8 mouse cellular contexts compared by ENCODE assay signal in the genomic region with DNA sequence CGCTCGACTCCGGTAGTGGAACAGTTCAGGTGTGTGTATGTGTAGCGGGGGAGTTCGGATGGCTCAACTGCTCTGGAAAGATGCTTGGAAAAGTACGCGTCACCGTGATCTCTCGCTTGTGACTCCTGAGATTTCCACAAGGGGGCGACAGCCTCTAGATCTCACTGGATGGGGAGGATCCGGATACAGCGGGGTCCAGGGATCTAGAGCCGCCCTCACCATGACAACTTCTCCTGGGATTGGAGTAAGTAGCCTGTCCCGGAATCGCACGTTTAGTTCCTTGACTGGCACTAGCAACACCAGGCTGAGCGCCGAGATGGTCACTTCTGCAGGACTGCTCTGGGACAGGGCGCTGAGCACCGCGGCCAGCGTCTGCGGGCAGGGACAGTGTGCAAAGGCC. TPM values are rescaled to one million over a fixed set of nuclear protein-coding genes. Genes with fewer than 3 reads are reported as not detected.
DNase-seq lines count a peak whose midpoint lies in the region; ATAC-seq lines count a peak whose summit lies in the region.

No protein-coding gene starts in this region.

- DNase-seq in B cell, adult 2 months: peak; percentile 66 to 68
- peak; percentile 73 for DNase-seq in adrenal gland, adult 2 months
- DNase-seq in embryo, embryonic 9.5 days (ENCODE audit: extremely low spot score): peak; percentile 87
- peak; percentile 97 for DNase-seq in intestine, embryonic 14.5 days (ENCODE audit: low spot score)
- DNase-seq in splenic B cell, adult 2 months (ENCODE audit: low read depth, low spot score): peak; percentile 73

- H3K27ac ChIP-seq in intestine, embryonic 14.5 days (ENCODE audit: low read depth): no peak overlapping the region
- no peak overlapping the region for H3K27ac ChIP-seq in limb, embryonic 12.5 days
- no peak overlapping the region for H3K27ac ChIP-seq in midbrain, embryonic 12.5 days (replicated peaks)

- H3K4me2 ChIP-seq in intestine, embryonic 14.5 days (ENCODE audit: low read length): peak overlapping the region; percentile 54
- peak overlapping the region; percentile 53 for H3K4me2 ChIP-seq in limb, embryonic 12.5 days
- peak overlapping the region; percentile 45 for H3K4me2 ChIP-seq in midbrain, embryonic 12.5 days (replicated peaks)

- peak overlapping the region; percentile 24 for H3K4me3 ChIP-seq in intestine, embryonic 14.5 days (ENCODE audit: low read depth, low read length)
- H3K4me3 ChIP-seq in limb, embryonic 12.5 days (replicated peaks): peak overlapping the region; percentile 30
- peak overlapping the region; percentile 26 for H3K4me3 ChIP-seq in midbrain, embryonic 12.5 days

- H3K9ac ChIP-seq in intestine, embryonic 14.5 days (ENCODE audit: low read length): no peak overlapping the region
- H3K9ac ChIP-seq in limb, embryonic 12.5 days (replicated peaks): no peak overlapping the region
- no peak overlapping the region; the same call in 1 of the 2 replicates for H3K9ac ChIP-seq in midbrain, embryonic 12.5 days (replicated peaks)

- 0 out of 2 replicates have a peak, but pooled peaks cover 3% of the 10 kb centered on the region for H3K36me3 ChIP-seq in intestine, embryonic 14.5 days (ENCODE audit: control insufficient read depth, insufficient read depth, low read length)
- H3K36me3 ChIP-seq in limb, embryonic 12.5 days: peaks cover 3% of the 10 kb centered on the region
- H3K36me3 ChIP-seq in midbrain, embryonic 12.5 days: peaks cover 3% of the 10 kb centered on the region; the same call in 1 of the 2 replicates
- no peaks in the 10 kb centered on the region; the same call in 1 of the 2 replicates for H3K36me3 ChIP-seq in splenic B cell, adult 2 months (ENCODE audit: control insufficient read depth, insufficient read depth, low read length, poor library complexity, severe bottlenecking)

- peak; percentile 71 for ATAC-seq in granulocyte monocyte progenitor cell, adult 5-6 weeks (replicated peaks; ENCODE audit: poor library complexity, severe bottlenecking)
- peak; percentile 62 for ATAC-seq in intestine, embryonic 14.5 days (replicated peaks; ENCODE audit: low FRiP score, low TSS enrichment, low read depth)
- peak; percentile 50 for ATAC-seq in limb, embryonic 12.5 days (ENCODE audit: insufficient number of reproducible peaks, insufficient read depth, low FRiP score, low TSS enrichment, low read depth)
- ATAC-seq in midbrain, embryonic 12.5 days (ENCODE audit: low FRiP score, low read depth): peak; percentile 75

- peaks cover 14% of the 10 kb centered on the region; the same call in 1 of the 2 replicates for H3K4me1 ChIP-seq in intestine, embryonic 14.5 days (replicated peaks; ENCODE audit: control insufficient read depth, insufficient read depth, low read length)
- peaks cover 28% of the 10 kb centered on the region for H3K4me1 ChIP-seq in limb, embryonic 12.5 days (replicated peaks)
- peaks cover 22% of the 10 kb centered on the region for H3K4me1 ChIP-seq in midbrain, embryonic 12.5 days

- 2% methylated on average over 23 of the region's 23 CpGs for WGBS in intestine, embryonic 14.5 days
- under 1% methylated on average over 23 of the region's 23 CpGs for WGBS in limb, embryonic 12.5 days
- WGBS in midbrain, embryonic 12.5 days: 2% methylated on average over 23 of the region's 23 CpGs

- no peaks in the 10 kb centered on the region for H3K9me3 ChIP-seq in intestine, embryonic 14.5 days (ENCODE audit: control insufficient read depth, low read length)
- H3K9me3 ChIP-seq in limb, embryonic 12.5 days: no peaks in the 10 kb centered on the region
- H3K9me3 ChIP-seq in midbrain, embryonic 12.5 days: no peaks in the 10 kb centered on the region

- peaks cover 57% of the 10 kb centered on the region for H3K27me3 ChIP-seq in intestine, embryonic 14.5 days (replicated peaks; ENCODE audit: control insufficient read depth, insufficient read depth, low read length)
- peaks cover 64% of the 10 kb centered on the region for H3K27me3 ChIP-seq in limb, embryonic 12.5 days
- peaks cover 84% of the 10 kb centered on the region for H3K27me3 ChIP-seq in midbrain, embryonic 12.5 days
- no peaks in the 10 kb centered on the region for H3K27me3 ChIP-seq in splenic B cell, adult 2 months (ENCODE audit: control insufficient read depth, insufficient read depth, low read length, poor library complexity, severe bottlenecking)

RNA-seq across cellular contexts. Expression of gene Slc26a10, which starts 2.7 kb away (rescaled TPM):
- under 1 TPM; 0.35 to 0.58 TPM for total RNA-seq in adrenal gland, adult 2 months (2021)
- polyA plus RNA-seq in adrenal gland, adult 2 months (2012; rRNA removed): 1.1 and 2.4 TPM in 2 replicates
- total RNA-seq in granulocyte monocyte progenitor cell, adult 5-6 weeks (2014; fragmentation: Nextera tagmentation): 0.15 TPM in 1 of 2 replicates, not detected in the other
- 0.26 and 0.88 TPM in 2 replicates for total RNA-seq in granulocyte monocyte progenitor cell, adult 5-6 weeks (2017)
- polyA plus RNA-seq in intestine, embryonic 14.5 days (2014; fragmentation: Nextera tagmentation; extraction: Ambion mirVana): 0.93 and 1.3 TPM in 2 replicates
- 3.4 and 3.5 TPM in 2 replicates for polyA plus RNA-seq in limb, embryonic 12.5 days (2016; fragmentation: Nextera tagmentation; extraction: Ambion mirVana)
- 0.89 and 1.1 TPM in 2 replicates for polyA plus RNA-seq in midbrain, embryonic 12.5 days (2016; fragmentation: Nextera tagmentation; extraction: Ambion mirVana)

RNA-seq across cellular contexts. Expression of gene Arhgef25, which starts 12.2 kb away (rescaled TPM):
- 10 to 100 TPM; 16.0 to 25.8 TPM for total RNA-seq in adrenal gland, adult 2 months (2021)
- polyA plus RNA-seq in adrenal gland, adult 2 months (2012; rRNA removed): 41.3 and 44.9 TPM in 2 replicates
- 3.2 TPM in 1 of 2 replicates, not detected in the other for total RNA-seq in granulocyte monocyte progenitor cell, adult 5-6 weeks (2014; fragmentation: Nextera tagmentation)
- 0.15 and 0.95 TPM in 2 replicates for total RNA-seq in granulocyte monocyte progenitor cell, adult 5-6 weeks (2017)
- 49.0 and 57.7 TPM in 2 replicates for polyA plus RNA-seq in intestine, embryonic 14.5 days (2014; fragmentation: Nextera tagmentation; extraction: Ambion mirVana)
- polyA plus RNA-seq in limb, embryonic 12.5 days (2016; fragmentation: Nextera tagmentation; extraction: Ambion mirVana): 67.5 and 74.1 TPM in 2 replicates
- 39.6 and 46.1 TPM in 2 replicates for polyA plus RNA-seq in midbrain, embryonic 12.5 days (2016; fragmentation: Nextera tagmentation; extraction: Ambion mirVana)

RNA-seq across cellular contexts. Expression of gene B4galnt1, which starts 12.7 kb away (rescaled TPM):
- 10 to 100 TPM in 1 of 2 experiments, 1 to 10 TPM in 1; 8.3 to 11.6 TPM for total RNA-seq in adrenal gland, adult 2 months (2021)
- polyA plus RNA-seq in adrenal gland, adult 2 months (2012; rRNA removed): 17.8 and 19.1 TPM in 2 replicates
- 288 and 308 TPM in 2 replicates for total RNA-seq in granulocyte monocyte progenitor cell, adult 5-6 weeks (2014; fragmentation: Nextera tagmentation)
- total RNA-seq in granulocyte monocyte progenitor cell, adult 5-6 weeks (2017): 141 and 161 TPM in 2 replicates
- polyA plus RNA-seq in intestine, embryonic 14.5 days (2014; fragmentation: Nextera tagmentation; extraction: Ambion mirVana): 54.3 and 66.0 TPM in 2 replicates
- 4.3 and 5.0 TPM in 2 replicates for polyA plus RNA-seq in limb, embryonic 12.5 days (2016; fragmentation: Nextera tagmentation; extraction: Ambion mirVana)
- polyA plus RNA-seq in midbrain, embryonic 12.5 days (2016; fragmentation: Nextera tagmentation; extraction: Ambion mirVana): 15.2 and 17.7 TPM in 2 replicates

RNA-seq across cellular contexts. Expression of gene Dtx3, which starts 17.8 kb away (rescaled TPM):
- 10 to 100 TPM; 53.6 to 75.7 TPM for total RNA-seq in adrenal gland, adult 2 months (2021)
- polyA plus RNA-seq in adrenal gland, adult 2 months (2012; rRNA removed): 203 and 219 TPM in 2 replicates
- 51.9 and 54.4 TPM in 2 replicates for total RNA-seq in granulocyte monocyte progenitor cell, adult 5-6 weeks (2014; fragmentation: Nextera tagmentation)
- total RNA-seq in granulocyte monocyte progenitor cell, adult 5-6 weeks (2017): 17.9 and 19.9 TPM in 2 replicates
- 95.8 and 101 TPM in 2 replicates for polyA plus RNA-seq in intestine, embryonic 14.5 days (2014; fragmentation: Nextera tagmentation; extraction: Ambion mirVana)
- polyA plus RNA-seq in limb, embryonic 12.5 days (2016; fragmentation: Nextera tagmentation; extraction: Ambion mirVana): 150 and 166 TPM in 2 replicates
- 204 and 205 TPM in 2 replicates for polyA plus RNA-seq in midbrain, embryonic 12.5 days (2016; fragmentation: Nextera tagmentation; extraction: Ambion mirVana)

RNA-seq across cellular contexts. Expression of gene Pip4k2c, which starts 33.7 kb away (rescaled TPM):
- 10 to 100 TPM; 41.6 to 47.8 TPM for total RNA-seq in adrenal gland, adult 2 months (2021)
- polyA plus RNA-seq in adrenal gland, adult 2 months (2012; rRNA removed): 21.7 and 22.5 TPM in 2 replicates
- total RNA-seq in granulocyte monocyte progenitor cell, adult 5-6 weeks (2014; fragmentation: Nextera tagmentation): 12.1 and 13.6 TPM in 2 replicates
- total RNA-seq in granulocyte monocyte progenitor cell, adult 5-6 weeks (2017): 7.6 and 13.8 TPM in 2 replicates
- 24.2 and 25.9 TPM in 2 replicates for polyA plus RNA-seq in intestine, embryonic 14.5 days (2014; fragmentation: Nextera tagmentation; extraction: Ambion mirVana)
- polyA plus RNA-seq in limb, embryonic 12.5 days (2016; fragmentation: Nextera tagmentation; extraction: Ambion mirVana): 27.3 and 28.0 TPM in 2 replicates
- polyA plus RNA-seq in midbrain, embryonic 12.5 days (2016; fragmentation: Nextera tagmentation; extraction: Ambion mirVana): 17.0 and 18.1 TPM in 2 replicates
